Mouse (Mus musculus) cerebellum, adult 9-10 months (tissue): ENCODE measurements at regions not wholly inside any gene's neighbourhood (a gene's known extent, or its start where the extent isn't known, plus 50 kb on each side); places are given as distances from the start of the nearest gene placed in this dataset.

Experiments
- DNase-seq: peaks from one replicate; pipeline ENCODE4 v3.0.0; 2022

DNA sequence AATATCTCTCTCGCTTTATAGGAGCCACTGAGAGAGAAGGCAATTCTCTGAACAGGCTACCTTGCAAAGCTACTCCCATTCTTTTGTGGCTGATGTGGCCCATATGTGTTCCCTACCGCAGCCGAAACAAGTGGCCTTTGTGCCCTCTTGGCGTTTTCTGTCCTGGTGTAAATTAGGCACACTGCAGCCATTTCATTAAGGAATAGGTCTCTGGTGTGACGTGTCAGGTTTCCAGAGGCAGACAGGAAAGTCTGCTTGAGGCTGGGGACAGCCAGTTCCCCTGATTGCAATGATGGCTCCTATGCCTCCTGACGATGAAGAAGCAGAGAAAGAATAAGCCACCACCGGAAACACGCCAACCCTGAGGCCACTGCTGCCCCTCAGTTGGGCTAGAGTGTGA, 59.3 kb upstream of the Bcor start:
- no peak for DNase-seq

DNA sequence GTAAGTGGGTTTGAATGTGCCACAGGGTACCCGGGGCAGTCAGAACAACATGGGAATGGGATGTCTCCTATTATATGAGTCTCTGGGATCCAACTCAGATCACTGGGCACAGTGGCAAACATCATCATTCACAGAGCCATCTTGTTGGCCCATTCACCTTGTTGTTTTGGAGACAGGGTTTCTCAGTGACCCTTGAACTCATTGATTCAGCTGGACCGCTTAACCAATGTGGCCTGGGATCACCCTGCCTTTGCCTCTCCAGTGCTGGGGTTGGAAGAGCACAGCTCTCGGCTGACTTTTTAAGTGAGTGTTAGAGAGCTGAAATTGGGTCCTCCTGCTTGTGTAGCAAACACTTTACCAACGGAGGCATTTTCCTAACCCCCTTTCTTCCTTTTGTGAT, 64.2 kb upstream of the Bcor start:
- DNase-seq: no peak

DNA sequence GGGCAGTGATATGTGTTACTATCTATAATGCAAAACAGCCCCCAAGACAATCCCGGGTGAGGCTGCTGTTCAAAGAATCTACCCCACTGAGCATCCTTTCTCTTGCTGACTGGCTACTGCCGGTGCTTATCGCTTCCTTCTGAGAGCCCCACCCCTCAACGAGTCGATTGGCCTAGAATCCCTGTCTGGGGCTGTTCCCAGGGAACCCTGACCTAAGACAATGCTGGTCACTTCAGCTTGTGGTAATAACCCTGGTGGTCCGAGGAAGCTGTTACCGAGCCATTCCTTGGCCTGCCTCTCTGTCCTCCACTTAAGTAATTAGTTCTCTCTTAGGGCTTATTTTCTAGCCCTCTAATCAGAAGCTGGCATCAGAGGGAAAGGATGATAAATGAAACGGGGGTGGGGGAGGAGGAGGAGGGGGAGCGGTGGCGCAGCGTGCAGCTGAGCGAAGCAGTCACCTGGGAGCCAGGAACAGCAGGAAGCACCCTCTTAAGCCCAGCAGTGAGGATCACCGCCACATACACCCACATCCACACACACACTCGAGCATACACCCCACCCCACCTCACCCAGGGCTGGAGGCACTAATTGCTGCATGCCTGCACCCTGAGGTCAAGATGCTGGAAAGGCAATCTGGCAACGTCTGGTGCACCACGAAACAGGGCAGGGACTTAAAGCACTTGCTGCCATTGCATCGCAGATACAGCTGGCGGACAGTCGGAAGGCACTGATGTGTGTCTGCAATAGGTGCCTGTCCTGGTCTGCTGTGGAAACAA, 65.1 kb upstream of the Bcor start:
- DNase-seq: no peak

DNA sequence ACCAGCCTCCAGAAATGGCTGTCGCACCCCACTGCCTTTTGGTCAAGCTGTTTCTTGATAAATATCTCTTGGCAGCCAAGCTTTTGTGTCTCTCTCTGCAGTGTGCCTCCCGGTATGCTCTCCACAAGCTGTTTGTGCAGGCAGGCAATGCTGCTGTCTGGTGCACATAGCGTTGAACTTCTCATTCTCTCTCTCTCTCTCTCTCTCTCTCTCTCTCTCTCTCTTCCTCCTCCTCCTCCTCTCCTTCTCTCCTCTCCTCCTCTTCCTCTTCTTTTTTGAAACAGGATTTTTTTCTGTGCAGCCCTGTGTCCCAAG, 65.7 kb upstream of the Bcor start:
- peak; percentile 7 for DNase-seq

DNA sequence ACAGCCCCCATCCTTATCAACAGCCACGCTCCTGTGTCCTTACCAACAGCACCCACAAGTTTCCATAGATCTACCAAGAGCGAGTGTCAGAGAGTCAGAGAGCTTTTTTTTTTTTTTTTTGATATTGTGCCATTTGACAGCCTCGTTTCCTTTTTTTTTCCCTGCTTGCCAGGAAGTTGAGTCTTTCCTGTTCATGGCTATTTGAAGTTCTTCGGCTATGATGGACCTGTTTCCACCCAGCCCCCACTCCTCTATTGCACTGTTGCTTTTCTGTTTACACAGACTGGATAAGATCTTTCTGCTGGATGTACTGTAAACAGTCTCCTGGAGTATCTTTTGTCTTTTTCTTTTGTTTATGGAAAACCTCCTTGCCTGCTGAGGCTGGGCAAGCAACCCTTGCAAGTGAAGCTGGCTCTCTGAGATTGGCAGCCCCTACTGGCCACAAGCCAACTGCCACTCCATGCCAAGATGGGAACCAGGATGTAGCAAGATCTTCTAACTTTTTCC, 80.4 kb upstream of the Bcor start:
- no peak for DNase-seq

DNA sequence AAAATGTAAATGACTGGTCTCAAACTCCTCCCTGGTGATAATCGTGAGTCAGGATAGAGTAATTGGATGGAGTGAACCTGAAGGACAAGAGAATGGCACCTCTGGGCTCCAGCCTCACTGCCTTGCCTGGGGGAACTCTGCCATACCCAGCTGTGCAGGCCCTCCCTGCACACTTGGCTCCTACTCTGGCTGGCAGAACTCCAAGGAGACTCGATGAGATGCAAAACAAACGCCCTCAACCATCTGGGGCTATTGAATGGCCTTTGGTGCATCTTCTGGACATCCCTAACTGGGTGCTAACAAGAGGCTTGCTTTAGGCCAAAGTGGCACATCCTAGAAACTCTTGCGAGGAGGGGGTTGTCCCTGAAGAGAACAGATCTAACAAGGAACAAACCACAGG, 81.6 kb upstream of the Bcor start:
- DNase-seq: no peak

DNA sequence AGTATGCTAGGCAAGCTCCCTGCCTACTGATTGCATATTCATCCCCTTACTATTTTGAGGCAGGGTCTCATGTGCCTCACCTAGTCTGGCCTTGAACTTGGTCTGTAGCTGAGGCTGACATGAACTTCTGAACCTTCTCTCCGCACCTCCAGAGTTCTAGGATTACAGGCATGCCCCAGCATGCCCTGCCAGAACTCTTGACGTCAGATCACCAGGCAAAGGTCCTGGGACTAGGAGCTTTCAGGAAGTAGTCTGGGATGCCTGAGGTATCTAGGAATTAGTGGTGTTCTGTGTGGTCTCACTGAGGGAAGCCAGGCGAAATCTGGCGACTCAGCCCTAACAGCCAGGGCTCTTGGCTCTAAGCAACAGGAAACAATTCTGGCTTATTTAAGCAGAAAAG, 88.9 kb upstream of the Bcor start:
- DNase-seq: no peak

DNA sequence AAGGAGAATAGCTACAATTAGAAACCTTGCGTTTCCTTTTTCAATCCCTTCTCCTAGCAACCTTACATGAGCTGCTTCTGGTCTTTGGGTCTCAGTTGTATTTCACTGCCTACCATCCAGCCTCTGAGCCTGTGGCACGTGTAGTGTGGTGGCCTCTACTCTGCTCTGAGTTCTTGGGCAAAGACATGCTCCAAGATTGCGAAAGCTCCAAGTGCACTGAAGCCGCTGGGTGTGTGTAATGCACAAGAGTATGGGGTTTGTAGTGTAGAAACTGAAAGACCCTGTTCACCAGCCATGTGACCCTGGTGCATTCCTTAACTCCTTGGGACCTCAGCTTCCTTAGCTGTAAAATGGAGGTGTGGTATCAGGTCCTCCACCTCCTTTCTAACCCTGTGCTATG, 89.8 kb upstream of the Bcor start:
- DNase-seq: no peak

DNA sequence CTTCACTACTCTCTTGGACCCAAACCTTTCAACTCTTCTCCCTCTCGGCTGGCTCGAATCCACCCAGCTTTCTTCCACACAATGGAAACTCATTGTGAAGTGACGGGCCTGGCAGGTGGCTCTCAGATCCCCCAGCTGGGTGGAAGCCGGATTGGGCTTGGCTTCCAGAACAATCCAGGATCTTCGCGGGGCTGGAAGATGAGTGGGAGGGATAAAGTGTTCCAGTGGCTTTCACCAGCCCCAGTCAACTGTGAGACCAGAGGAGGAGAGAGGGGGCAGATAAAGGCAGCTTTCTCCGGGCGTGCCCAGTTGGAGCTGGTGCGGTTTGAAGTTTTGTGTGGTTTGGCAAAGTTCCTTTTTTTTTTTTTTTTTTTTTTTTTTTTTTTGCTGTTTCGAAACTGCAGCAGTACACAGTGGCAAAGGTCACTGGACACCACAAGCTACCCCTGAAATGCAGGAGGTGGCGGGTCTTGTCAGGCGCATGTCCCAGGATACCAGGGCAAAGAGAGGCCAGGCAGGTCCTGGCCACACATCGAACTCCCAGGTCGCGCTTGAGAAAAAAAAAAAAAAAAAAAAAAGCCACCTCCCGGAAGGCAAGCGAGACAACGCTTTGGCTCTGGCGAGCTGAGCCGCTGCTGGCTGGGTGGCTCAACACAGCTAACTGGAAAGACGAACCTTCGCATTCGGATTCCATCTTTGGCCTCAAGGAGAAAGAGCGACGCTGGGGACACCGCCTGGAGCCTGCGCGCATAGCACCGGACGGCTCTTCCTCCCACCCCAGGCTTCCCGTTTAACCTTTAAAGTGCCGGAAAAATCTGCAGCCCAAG, 91.9 kb upstream of the Bcor start:
- peak; percentile 19 for DNase-seq

DNA sequence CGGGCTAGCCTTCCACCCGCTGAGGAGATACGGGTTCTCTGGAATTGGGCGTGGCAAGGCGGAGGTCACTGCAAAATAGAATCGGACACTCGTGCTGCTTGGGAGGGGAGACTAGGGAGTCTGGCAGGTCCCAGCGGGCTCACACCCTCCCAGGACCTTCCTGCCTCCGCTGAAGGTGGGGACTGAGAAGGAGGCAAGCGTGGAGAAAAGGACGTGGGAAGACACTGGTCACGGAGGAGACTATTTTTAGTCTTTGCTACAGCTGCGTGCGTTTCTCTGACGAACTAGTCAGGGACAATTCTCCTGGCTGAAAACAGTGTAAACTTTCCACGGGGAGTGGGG, 92.5 kb upstream of the Bcor start:
- no peak for DNase-seq

DNA sequence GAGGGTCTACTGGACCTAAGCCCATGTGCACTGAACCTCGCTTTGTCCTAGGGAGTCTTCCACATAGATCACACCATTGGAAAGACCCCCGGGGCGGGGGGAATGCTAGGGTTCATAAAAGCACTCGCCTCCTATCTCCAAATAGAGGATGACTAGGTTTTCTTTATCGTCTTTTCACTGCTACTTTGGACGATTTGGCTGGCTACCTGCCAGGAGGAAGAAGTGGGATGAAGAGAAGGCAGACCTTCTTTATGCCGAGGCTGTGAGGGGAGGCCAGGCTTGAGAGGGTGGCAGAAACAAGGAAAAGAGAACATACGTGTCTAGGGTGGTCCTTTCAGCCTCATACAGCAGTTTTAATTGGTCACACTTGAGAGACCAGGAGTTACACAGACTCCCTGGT, 96.6 kb upstream of the Bcor start:
- DNase-seq: no peak

DNA sequence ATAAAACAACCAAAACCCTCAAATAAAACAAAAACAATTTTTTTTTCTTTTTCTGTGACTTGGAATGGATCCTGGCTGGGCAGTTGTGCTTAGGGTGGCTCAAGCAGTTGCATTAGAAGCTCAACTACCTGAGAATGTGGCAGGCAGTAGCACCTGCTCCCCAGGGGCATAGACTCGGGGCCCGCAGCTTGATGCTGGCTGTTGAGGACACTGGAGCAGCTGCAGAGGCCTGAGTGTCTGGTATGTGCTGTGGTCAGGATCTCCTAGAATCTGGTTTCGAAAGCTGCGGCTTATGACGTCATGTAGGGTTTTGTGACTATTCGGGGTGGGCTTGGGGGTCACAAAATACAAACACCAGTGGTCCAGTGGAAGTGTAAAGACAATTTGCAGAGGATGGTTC, 103.7 kb upstream of the Bcor start:
- DNase-seq: no peak

DNA sequence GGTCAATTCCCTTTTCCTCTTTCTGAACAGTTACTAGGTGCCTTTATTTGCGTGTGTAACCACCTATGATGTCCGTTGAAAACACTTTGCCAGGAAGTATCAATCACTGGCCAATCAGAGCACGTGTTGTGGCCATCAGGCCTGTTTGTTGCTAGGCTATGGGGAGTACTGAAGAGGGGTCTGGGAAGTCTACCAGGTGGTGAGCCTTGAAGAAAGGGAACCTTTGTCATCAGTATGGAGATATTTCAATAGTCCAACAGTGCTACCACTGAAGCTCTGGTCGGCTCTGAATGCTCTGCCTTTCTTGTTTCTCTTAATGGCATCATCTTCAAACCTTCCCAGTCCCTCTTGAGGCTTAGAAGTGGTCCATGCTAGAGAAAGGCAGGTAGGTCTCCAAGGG, 124.6 kb upstream of the Bcor start:
- DNase-seq: no peak

DNA sequence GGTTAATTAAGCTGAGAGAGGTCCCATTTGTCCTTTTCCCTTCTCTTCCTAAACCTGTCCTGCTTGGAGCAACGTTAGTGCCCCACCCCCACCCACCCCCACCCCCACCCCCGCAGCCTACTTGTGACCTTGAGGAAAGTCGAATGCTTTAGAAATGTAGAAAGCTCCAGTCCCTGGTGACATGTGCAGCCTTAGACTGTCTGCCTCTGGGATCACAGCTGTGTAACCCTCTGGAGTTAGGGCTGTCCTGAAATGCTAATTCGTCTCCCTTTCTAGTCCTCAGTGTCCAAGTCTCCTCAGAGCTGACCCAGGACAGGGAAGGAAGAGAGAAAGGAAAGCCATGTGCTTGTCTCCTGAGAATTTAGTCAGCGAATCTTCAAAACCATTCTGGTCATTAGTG, 125.0 kb upstream of the Bcor start:
- no peak for DNase-seq

DNA sequence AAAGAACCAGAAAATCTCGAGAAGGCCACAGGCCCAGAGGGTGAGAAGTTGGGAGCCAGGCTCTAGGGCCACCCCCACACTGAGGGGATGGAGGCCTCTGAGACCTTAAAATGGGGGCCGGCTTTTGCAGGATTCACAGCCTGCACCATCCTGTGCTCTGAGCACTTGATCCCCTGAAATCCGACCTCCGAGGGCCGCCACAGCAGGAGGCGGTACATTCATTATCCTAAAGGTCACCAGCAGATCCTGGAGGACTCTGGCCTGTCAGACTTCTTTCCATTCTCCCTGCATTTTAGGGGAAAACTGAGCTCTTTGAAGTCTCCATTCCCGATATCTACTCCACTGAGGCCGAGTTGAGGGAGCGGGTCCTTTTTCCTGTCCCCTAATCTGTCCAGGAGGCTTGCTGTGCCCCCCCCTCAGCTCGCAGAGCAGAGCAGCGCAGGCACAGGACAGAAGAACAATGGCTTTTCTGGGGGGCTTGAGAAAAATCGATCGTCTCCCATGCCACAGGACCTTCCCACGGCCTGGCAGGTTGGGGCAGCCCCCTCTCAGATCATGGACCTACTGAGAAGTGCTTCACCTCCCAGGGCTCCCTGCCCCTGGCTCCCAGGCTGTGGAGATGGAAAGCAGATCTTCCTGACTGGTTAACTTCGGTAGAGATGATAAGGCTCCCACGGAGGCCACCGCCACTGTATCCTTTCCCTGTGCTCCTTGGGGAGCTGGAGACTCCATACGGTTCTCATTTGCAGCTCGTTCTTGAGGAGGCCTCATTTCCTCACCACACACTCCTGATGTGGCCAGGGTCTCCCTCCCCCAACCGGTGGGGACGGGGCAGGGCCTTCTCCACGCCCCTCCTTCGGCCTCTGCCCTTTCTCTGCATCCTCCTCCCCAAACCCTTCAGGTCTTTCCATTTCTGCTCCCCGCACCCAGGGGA, 126.1 kb upstream of the Bcor start:
- DNase-seq: no peak

DNA sequence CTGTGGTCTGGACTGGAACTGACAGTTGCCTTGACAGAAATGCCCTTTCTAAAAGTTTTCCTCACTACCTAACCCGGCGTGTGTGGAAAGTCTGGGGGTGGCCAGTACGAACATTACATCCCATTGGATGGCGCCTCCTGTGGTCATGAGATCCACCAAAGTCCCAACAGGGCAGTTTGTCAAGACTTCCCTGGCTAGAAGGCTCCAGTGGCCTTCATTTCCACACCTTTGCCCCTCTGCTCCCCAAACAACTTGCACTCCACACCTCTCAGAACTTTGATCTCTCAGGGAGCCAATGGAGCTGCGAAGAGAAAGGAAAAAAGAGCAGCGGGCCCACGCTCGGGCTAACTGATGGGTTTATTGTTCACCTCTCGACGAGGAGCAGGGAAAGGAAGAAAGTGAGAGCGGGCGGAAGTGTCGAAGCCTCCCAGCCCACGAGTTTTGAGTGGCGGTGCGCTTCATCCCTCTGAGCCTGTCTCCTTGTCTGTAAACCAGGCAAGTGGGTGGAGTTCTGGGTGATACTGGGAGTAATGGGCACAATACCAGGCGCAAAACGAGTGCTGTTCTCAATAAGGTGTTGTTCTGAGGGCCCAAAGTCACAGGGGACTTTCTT, 126.9 kb upstream of the Bcor start:
- no peak for DNase-seq

DNA sequence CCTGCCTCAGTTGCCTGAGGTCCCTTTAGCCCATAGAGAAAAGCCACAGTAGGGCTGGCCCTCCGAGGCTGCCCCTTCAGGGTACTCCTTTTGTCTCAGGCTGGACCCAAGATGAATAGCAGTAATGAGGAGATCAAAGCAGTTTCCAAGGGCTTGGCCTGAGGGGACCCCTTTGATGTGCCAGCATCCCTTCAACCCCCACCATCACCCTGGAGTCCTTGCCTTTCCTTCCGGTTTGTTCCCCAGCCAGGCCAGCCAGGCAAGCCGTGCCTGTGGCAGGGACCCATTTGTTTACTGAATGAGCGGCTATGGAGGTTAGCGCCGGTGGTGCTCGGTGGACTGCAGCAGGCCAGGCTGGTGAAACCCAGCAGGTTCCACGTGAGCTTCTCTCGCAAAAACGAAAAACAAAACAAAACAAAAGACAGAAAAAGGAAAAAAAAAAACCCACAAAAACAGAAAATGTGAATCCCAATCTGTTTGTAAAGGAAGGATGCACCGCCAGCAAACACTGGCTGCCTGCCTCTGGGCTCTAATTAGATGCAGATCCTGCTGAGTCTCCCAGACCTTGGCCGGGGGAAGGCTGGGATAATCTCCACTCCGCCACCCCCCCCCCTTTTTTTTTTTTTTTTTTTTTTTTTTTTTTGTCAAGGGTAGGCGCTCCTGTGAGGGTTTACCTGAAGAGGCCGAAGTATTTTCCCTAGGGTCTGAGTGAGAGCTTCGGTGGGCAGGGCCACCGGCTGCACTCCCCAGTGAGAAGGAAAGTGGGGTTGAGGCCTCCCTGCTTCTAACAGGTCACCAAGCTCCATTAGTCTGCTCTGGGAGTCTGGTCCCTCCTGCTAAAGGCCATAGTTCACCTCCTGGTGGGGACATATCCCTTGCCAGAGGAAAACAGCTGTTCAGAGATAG, 127.8 kb upstream of the Bcor start:
- DNase-seq: no peak

DNA sequence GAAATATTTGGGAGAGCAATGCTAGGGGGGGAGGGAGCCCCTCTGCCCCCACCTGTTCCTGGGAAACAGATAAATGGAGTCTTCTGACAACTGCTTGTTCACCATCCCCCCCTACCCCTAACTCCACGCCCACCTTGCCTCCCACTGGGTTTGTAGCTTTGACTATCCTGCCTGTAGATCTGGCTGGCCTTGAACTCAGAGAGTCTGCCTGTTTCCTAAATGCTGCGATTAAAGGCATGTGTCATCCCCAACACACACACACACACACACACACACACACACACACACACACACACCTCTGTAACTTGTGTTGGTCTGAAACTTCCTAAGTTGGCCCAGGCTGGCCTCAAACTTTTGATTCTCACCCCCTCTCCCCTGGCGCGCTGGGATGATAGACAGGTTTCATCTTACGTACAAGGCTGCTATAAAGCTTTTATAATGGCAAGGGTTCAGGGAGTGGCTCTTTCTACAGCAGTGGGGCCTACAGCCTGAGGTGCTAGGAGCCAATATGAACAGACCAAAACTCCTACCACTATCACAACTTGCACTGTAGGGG, 128.5 kb upstream of the Bcor start:
- DNase-seq: no peak

DNA sequence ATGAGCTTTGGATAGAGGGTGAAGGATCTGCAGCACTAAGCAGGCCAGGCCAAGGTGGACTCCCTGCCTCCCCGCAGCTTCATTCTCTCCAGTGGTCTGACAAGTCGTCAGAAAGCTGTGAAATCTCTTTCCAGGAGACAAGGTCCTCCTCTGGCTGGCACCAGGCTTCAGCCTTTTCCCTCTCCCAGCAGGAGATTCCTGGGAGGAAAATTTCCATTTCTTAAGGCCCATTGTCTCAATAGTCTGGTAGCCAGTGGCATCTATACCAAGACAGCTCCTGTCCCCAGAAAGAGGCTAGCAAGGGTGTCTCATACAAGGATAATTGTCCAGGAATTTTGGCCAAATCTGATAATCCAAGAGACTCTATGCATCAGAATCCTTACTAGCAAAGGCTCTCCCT, 133.0 kb upstream of the Bcor start:
- DNase-seq: no peak

DNA sequence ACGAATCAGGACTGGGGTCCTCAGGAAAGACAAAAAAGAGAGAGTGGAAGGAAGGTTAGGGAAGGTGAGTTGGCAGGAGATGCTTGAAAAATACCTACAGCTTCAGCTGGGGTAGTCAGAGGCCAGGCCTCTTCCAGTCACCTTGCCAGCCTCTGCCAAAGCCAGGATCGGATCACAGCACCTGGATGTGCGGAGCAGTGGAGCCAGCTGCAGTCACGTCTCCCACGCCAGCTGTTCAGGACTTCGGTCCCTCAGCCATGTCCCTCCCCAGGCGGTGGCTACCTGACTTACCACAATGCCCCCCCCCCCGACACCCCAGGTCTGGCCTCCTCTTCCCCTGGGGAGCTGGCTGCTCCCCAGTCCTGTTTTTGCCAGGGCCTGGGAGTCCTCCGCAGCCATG, 134.3 kb upstream of the Bcor start:
- DNase-seq: no peak

DNA sequence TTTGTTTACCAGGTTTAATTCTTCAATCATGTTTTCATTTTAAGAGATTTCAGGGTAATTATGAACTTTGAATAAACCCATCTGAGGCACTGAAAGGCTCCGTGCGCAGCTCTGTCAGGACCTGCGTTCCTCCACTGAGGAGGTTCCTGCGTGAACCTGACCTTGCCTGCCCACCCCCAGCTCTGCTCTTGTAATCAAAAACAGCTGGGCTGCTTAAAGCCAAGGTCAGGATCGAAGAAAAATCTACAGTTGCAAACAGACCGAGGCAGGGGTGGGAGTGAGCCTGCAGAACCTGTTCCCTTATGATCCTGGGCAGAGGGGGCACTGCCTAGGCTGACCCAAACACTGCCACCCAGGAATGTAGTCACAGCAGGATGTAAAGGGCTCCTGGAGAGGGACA, 134.8 kb upstream of the Bcor start:
- no peak for DNase-seq
